Mouse (Mus musculus) forebrain, embryonic 14.5 days (tissue): ENCODE measurements around the gene Shisa5. TPM values are rescaled to one million over a fixed set of nuclear protein-coding genes. Genes with fewer than 3 reads are reported as not detected.
A peak's percentile ranks its signal among the peaks of the same experiment; 100 is the strongest.

ENCODE experiments used
- ATAC-seq: fragments of 200-750 bp; cut with Nextera tagmentation; 2 replicates; pipeline ENCODE4 v1.8.0; 2017; ENCODE audit warnings: mild to moderate bottlenecking, moderate library complexity
- DNase-seq: peaks from one replicate; pipeline ENCODE4 v3.0.0-alpha.2; 2015; ENCODE audit warnings: low spot score
- H3K27ac ChIP-seq: fragments of 300-500 bp; sonication (generic); 2 replicates; pipeline ENCODE4 v1.5.1; 2014; ENCODE audit warnings: low read depth, mild to moderate bottlenecking, control low read depth, low read length, moderate library complexity
- H3K27me3 ChIP-seq: fragments of 300-500 bp; sonication (generic); replicated peaks from 2 replicates; pipeline ENCODE4 v1.6.1; 2014; ENCODE audit warnings: low read length, control low read depth, mixed read lengths; ENCODE audit not compliant: control insufficient read depth, insufficient read depth
- H3K36me3 ChIP-seq: fragments of 300-500 bp; sonication (generic); 2 replicates; pipeline ENCODE4 v1.6.1; 2014; ENCODE audit warnings: low read length, control low read depth; ENCODE audit not compliant: control insufficient read depth, insufficient read depth
- H3K4me1 ChIP-seq: fragments of 300-500 bp; sonication (generic); 2 replicates; pipeline ENCODE4 v1.6.1; 2014; ENCODE audit warnings: antibody characterized with exemption, low read length, control low read depth; ENCODE audit not compliant: control insufficient read depth, insufficient read depth
- H3K4me2 ChIP-seq: fragments of 300-500 bp; sonication (generic); 2 replicates; pipeline ENCODE4 v1.6.1; 2014; ENCODE audit warnings: mild to moderate bottlenecking, control low read depth, low read length
- H3K4me3 ChIP-seq: fragments of 300-500 bp; sonication (generic); 2 replicates; pipeline ENCODE4 v1.5.1; 2014; ENCODE audit warnings: low read depth, low read length, control low read depth
- H3K9ac ChIP-seq: fragments of 300-500 bp; sonication (generic); 2 replicates; pipeline ENCODE4 v1.6.1; 2014; ENCODE audit warnings: mild to moderate bottlenecking, low read length, control low read depth, moderate library complexity
- H3K9me3 ChIP-seq: fragments of 300-500 bp; sonication (generic); replicated peaks from 2 replicates; pipeline ENCODE4 v1.6.1; 2016; ENCODE audit warnings: low read length, control low read depth, mixed read lengths; ENCODE audit not compliant: control insufficient read depth
- WGBS: fragments of 180-500 bp; shearing (Covaris S2); extraction: QIAGEN DNeasy Blood & Tissue Kit; methylation state at CpG from one replicate; pipeline ENCODE4 v1.1.7; 2014; 5-methylcytosine and 5-hydroxymethylcytosine counted together
- polyA plus RNA-seq: library from polyadenylated mRNA; unstranded; fragments of >200 nt; fragmentation: Nextera tagmentation; extraction: Ambion mirVana; gene quantifications from 2 replicates; pipeline ENCODE4 v1.2.1, GENCODE M21; 2014

Gene Shisa5
- polyA plus RNA-seq, 1 experiment from 2014 or later = 40.8 TPM

- H3K9me3 ChIP-seq = no peaks in the 10 kb centered on the region
- WGBS = 79% methylated on average over 9 of the region's 9 CpGs
- DNase-seq = no peak
Measured at GRCm38 (mm10) chr9:109049996-109050673, 11.8 kb downstream of the Shisa5 start.

DNA sequence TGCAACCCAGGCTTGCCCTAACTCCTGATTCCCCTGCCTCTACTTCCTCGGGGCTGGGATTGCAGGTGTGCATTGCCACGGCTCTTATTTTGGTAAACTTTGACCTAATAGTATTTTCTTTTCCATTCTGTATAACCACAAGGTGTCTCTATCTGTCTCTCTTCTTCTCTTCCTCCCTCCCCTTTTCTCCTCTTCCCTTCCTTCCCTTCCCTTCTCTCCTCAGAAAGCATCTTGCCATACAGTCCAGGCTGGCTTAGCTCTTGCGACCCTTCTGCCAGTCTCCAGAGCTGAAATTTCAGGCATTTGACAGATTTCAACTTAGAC is 12.3 kb downstream of the Shisa5 start:
- H3K27ac ChIP-seq = no peak overlapping the region
- H3K9me3 ChIP-seq = no peaks in the 10 kb centered on the region
- 89% methylated on average over 3 of the region's 3 CpGs for WGBS
- H3K27me3 ChIP-seq = no peaks in the 10 kb centered on the region
- H3K4me3 ChIP-seq = no peak overlapping the region
- H3K4me2 ChIP-seq = no peak overlapping the region
- 0 out of 2 replicates have a peak, but pooled peaks cover 2% of the 10 kb centered on the region for H3K4me1 ChIP-seq
- DNase-seq (no peak), ATAC-seq (no peak)
- no peaks in the 10 kb centered on the region for H3K36me3 ChIP-seq
- H3K9ac ChIP-seq = no peak overlapping the region

More at GRCm38 (mm10) chr9:109049996-109050673, 11.8 kb downstream of the Shisa5 start:
- no peak for ATAC-seq
- Histone ChIP-seq H3K36me3 (no peaks in the 10 kb centered on the region), H3K9ac (no peak overlapping the region), H3K4me3 (no peak overlapping the region), H3K4me2 (no peak overlapping the region), H3K27ac (no peak overlapping the region), H3K4me1 (0 out of 2 replicates have a peak, but pooled peaks cover 2% of the 10 kb centered on the region), H3K27me3 (no peaks in the 10 kb centered on the region)

GRCm38 (mm10) chr9:109051011-109051501 is 12.7 kb downstream of the Shisa5 start:
- H3K4me3 ChIP-seq = no peak overlapping the region
- no peak overlapping the region for H3K4me2 ChIP-seq
- 92% methylated on average over 13 of the region's 13 CpGs for WGBS
- ATAC-seq (no peak), DNase-seq (no peak)
- H3K27me3 ChIP-seq = no peaks in the 10 kb centered on the region
- H3K4me1 ChIP-seq = 0 out of 2 replicates have a peak, but pooled peaks cover 2% of the 10 kb centered on the region
- no peaks in the 10 kb centered on the region for H3K9me3 ChIP-seq
- no peak overlapping the region for H3K27ac ChIP-seq
- no peaks in the 10 kb centered on the region for H3K36me3 ChIP-seq
- H3K9ac ChIP-seq = no peak overlapping the region

DNA sequence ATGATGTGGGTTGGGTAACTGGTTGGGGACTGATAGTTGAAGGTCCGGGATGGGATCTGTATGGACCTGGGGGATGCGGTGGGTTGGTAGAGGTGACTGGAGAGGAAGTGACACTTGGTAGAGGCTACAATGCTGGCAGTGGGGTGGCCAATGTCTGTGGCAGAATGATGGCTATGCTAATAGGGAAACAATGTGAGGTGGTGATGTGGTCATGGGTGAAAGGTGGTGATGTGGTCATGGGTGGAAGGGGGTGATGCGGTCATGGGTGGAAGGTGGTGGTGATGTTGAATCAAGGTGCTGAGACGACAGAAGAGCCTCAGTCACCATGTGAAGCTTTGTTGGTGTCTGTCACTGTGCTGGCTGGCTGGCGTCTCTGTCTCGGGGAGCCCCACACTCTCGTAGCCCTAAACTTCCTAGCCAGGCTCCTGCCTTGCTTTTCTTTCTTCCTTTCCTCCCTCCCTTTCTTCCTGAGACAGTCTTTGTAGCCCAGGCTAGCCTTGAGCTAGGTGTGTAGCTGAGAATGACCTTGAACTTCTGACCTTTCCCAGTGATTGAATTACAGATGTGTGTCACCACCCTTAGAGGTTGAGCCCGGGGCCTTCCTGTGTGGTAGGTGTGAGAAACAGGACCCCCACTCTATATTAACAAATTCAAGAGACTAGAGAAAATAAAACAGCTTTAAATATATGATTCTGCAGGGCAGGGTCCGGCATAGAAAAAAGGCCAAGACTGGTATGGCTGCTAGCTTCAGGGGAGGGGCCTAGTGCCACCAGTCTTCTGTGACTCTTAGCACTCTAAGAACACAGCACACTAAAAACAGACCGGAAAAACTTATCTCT is 13.5 kb downstream of the Shisa5 start:
- no peak for ATAC-seq
- 90% methylated on average over 10 of the region's 10 CpGs for whole genome bisulfite sequencing
- H3K36me3 ChIP-seq = peaks cover 2% of the 10 kb centered on the region
- no peaks in the 10 kb centered on the region for H3K27me3 ChIP-seq
- no peak overlapping the region for H3K4me2 ChIP-seq
- no peaks in the 10 kb centered on the region for H3K9me3 ChIP-seq
- DNase-seq = no peak
- H3K27ac ChIP-seq = no peak overlapping the region
- H3K4me3 ChIP-seq = no peak overlapping the region
- H3K4me1 ChIP-seq = 0 out of 2 replicates have a peak, but pooled peaks cover 2% of the 10 kb centered on the region
- no peak overlapping the region for H3K9ac ChIP-seq

DNA sequence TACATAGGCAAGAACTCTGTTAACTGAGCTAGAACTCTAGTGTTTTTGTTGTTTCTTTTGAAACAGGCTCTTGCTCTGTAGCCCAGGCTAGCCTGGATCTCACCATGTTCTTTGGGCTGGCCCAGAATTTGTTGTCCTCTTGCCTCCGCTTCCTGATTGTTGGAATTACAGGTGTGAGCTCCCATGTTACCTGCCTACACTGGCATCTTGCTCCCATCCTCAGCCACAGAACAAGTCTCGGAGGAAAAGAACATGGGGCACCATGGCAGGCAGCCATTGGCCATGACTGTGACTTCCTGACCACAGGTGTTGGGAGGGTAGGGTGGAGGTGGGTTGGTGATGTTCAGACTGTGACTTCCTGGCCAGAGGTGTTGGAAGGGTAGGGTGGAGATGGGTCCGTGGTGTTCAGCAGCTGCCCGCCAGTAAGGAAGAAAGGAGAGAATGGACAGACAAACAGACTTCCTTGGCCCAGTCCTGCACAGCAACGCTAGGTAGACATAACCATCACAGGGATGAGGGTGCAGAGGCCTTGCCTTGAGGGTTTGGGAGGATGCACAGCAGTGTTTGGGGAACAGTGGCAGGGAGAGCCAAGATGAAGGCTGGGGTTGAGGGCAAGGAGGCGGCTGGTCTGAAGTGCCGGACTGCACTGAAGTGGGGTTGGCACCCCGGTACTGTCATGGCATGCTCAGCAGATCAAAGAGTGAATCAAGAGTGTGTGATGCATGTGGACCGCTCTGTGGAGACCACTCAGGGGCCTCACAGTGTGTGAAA is 14.3 kb downstream of the Shisa5 start:
- DNase-seq (no peak), ATAC-seq (no peak)

DNA sequence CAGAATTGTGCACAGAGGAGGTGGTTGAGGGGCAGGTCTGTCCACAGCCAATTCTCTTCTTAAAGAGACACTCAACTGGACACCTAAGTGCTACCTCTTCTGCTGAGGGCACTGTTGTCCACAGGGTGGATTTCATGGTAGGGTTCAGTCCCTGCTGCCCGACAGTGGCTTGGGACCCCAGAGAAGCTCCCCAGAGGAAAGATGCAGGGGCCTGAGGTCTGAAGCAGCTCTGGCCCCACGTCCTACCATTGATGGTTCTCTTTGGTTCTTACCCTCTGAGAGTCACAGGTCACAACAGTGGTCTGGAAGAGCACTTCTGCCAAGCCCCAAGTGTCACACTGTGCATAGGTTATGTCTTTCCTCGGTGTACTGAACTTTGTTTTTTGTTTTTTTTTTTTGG is 15.0 kb downstream of the Shisa5 start:
- H3K4me1 ChIP-seq = 0 out of 2 replicates have a peak, but pooled peaks cover 2% of the 10 kb centered on the region
- no peak for ATAC-seq
- no peaks in the 10 kb centered on the region for H3K9me3 ChIP-seq
- no peak overlapping the region for H3K4me3 ChIP-seq
- 74% methylated on average over 3 of the region's 3 CpGs for WGBS
- H3K27ac ChIP-seq = no peak overlapping the region
- no peak for DNase-seq
- no peak overlapping the region for H3K4me2 ChIP-seq
- H3K36me3 ChIP-seq = peaks cover 17% of the 10 kb centered on the region
- H3K9ac ChIP-seq = no peak overlapping the region
- no peaks in the 10 kb centered on the region for H3K27me3 ChIP-seq

More for the DNA sequence above, 14.3 kb downstream of the Shisa5 start:
- Histone ChIP-seq H3K27ac (no peak overlapping the region), H3K9ac (no peak overlapping the region), H3K4me3 (no peak overlapping the region), H3K4me2 (no peak overlapping the region), H3K27me3 (no peaks in the 10 kb centered on the region), H3K36me3 (peaks cover 10% of the 10 kb centered on the region), H3K4me1 (0 out of 2 replicates have a peak, but pooled peaks cover 2% of the 10 kb centered on the region), H3K9me3 (no peaks in the 10 kb centered on the region)
- 88% methylated on average over 9 of the region's 9 CpGs for WGBS

DNA sequence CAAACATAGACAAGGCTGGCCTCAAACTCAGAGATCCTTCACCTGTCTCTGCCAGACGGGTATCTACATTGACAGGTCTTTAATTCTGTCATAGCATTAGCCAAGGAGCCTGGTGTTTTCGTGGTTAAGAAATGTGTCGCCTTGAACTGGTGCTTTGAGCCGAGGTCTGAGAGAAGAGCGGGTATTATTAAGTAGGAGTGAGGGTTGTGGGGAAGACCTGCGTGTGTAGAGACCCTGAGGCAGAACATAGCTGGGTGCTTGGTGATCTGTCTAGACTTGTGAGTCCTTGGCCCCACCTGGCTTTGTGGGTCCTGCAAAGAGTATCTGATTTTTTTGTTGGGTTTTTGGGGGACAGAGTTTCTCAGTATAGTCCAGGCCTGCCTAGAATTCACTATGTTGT is 15.5 kb downstream of the Shisa5 start:
- Histone ChIP-seq H3K4me2 (no peak overlapping the region), H3K4me3 (no peak overlapping the region), H3K36me3 (peaks cover 21% of the 10 kb centered on the region), H3K4me1 (0 out of 2 replicates have a peak, but pooled peaks cover 2% of the 10 kb centered on the region), H3K27me3 (no peaks in the 10 kb centered on the region), H3K9ac (no peak overlapping the region), H3K9me3 (no peaks in the 10 kb centered on the region), H3K27ac (no peak overlapping the region)
- no peak for DNase-seq
- 64% methylated on average over 6 of the region's 6 CpGs for WGBS
- no peak for ATAC-seq

- Histone ChIP-seq H3K36me3 (peaks cover 25% of the 10 kb centered on the region), H3K9me3 (no peaks in the 10 kb centered on the region), H3K27me3 (no peaks in the 10 kb centered on the region), H3K4me1 (0 out of 2 replicates have a peak, but pooled peaks cover 2% of the 10 kb centered on the region), H3K4me3 (peak overlapping the region; percentile 25), H3K27ac (peak overlapping the region; percentile 48; the same call in 1 of the 2 replicates), H3K4me2 (peak overlapping the region; percentile 46), H3K9ac (peak overlapping the region; percentile 43)
- WGBS = 10% methylated on average over 7 of the region's 7 CpGs
- ATAC-seq (peak; percentile 76), DNase-seq (peak; percentile 77)
Measured at GRCm38 (mm10) chr9:109054712-109055111, 16.3 kb downstream of the Shisa5 start.
